Mouse (Mus musculus) brain, embryonic 14.5 days (tissue): Measurements from ENCODE around the gene Gcgr.

Experiments
- CTCF ChIP-seq: fragments of 200-500 bp; IDR thresholded peaks from 2 replicates; pipeline ENCODE4 v1.5.1; 2012; ENCODE audit warnings: inconsistent platforms, mild to moderate bottlenecking, moderate library complexity, borderline replicate concordance; ENCODE audit not compliant: insufficient read depth, insufficient read length; ENCODE audit errors: extremely low read depth
- POLR2A ChIP-seq: fragments of 200-500 bp; IDR thresholded peaks from 2 replicates; pipeline ENCODE4 v1.6.1; 2012; ENCODE audit warnings: mild to moderate bottlenecking, inconsistent platforms, borderline replicate concordance; ENCODE audit not compliant: poor library complexity, insufficient read depth, insufficient read length, severe bottlenecking; ENCODE audit errors: extremely low read depth

- no peak for TF ChIP-seq CTCF
- no peak for TF ChIP-seq POLR2A
Measured at GRCm38 (mm10) chr11:120483448-120483934, 47.0 kb upstream of the Gcgr start.
